Mouse (Mus musculus) neural tube, embryonic 11.5 days (tissue): ENCODE data around the gene Golgb1. TPM values are rescaled to one million over a fixed set of nuclear protein-coding genes. Genes with fewer than 3 reads are reported as not detected.

Experiments used
- ATAC-seq: fragments of 200-750 bp; cut with Nextera tagmentation; 2 replicates; pipeline ENCODE4 v1.8.0; 2017; ENCODE audit warnings: moderate number of reproducible peaks, mild to moderate bottlenecking, moderate TSS enrichment, moderate library complexity; ENCODE audit not compliant: insufficient read depth, low FRiP score, low TSS enrichment
- DNase-seq: peaks from one replicate; pipeline ENCODE4 v3.0.0-alpha.2; 2015; ENCODE audit warnings: low spot score
- H3K27ac ChIP-seq: fragments of 300-500 bp; sonication (generic); 2 replicates; pipeline ENCODE4 v1.5.1; 2014; ENCODE audit warnings: low read depth, mild to moderate bottlenecking, low read length
- H3K27me3 ChIP-seq: fragments of 300-500 bp; sonication (generic); 2 replicates; pipeline ENCODE4 v1.6.1; 2014; ENCODE audit warnings: mild to moderate bottlenecking, low read length, mixed read lengths; ENCODE audit not compliant: control insufficient read depth, insufficient read depth
- H3K36me3 ChIP-seq: fragments of 300-500 bp; sonication (generic); 2 replicates; pipeline ENCODE4 v1.6.1; 2014; ENCODE audit warnings: mild to moderate bottlenecking, low read length, moderate library complexity, mixed read lengths; ENCODE audit not compliant: control insufficient read depth, insufficient read depth
- H3K4me1 ChIP-seq: fragments of 300-500 bp; sonication (generic); 2 replicates; pipeline ENCODE4 v1.6.1; 2014; ENCODE audit warnings: low read length, mixed read lengths; ENCODE audit not compliant: control insufficient read depth, insufficient read depth
- H3K4me2 ChIP-seq: fragments of 300-500 bp; sonication (generic); 2 replicates; pipeline ENCODE4 v1.6.1; 2014; ENCODE audit warnings: low read depth, mild to moderate bottlenecking, moderate library complexity
- H3K4me3 ChIP-seq: fragments of 300-500 bp; sonication (generic); 2 replicates; pipeline ENCODE4 v1.5.1; 2014; ENCODE audit warnings: low read depth, low read length
- H3K9ac ChIP-seq: fragments of 300-500 bp; sonication (generic); 2 replicates; pipeline ENCODE4 v1.6.1; 2014; ENCODE audit warnings: mild to moderate bottlenecking, low read length
- H3K9me3 ChIP-seq: fragments of 300-500 bp; sonication (generic); 2 replicates; pipeline ENCODE4 v1.6.1; 2016; ENCODE audit warnings: low read length; ENCODE audit not compliant: control insufficient read depth
- WGBS: fragments of 180-500 bp; shearing (Covaris S2); extraction: QIAGEN DNeasy Blood & Tissue Kit; methylation state at CpG from one replicate; pipeline ENCODE4 v1.1.7; 2014; 5-methylcytosine and 5-hydroxymethylcytosine counted together
- polyA plus RNA-seq: library from polyadenylated mRNA; unstranded; fragments of >200 nt; fragmentation: Nextera tagmentation; extraction: Ambion mirVana; gene quantifications from 2 replicates; pipeline ENCODE4 v1.2.1, GENCODE M21; 2014

Golgb1 gene
- polyA plus RNA-seq, 1 experiment from 2014 or later = 74.2 TPM

GRCm38 (mm10) chr16:36931381-36931780 is 56.4 kb downstream of the Golgb1 start:
- no peaks in the 10 kb centered on the region for H3K27me3 ChIP-seq
- no peak overlapping the region for H3K27ac ChIP-seq
- H3K9ac ChIP-seq = no peak overlapping the region
- no peak for ATAC-seq
- H3K4me2 ChIP-seq = no peak overlapping the region
- peaks cover 2% of the 10 kb centered on the region for H3K36me3 ChIP-seq
- DNase-seq = no peak
- no peaks in the 10 kb centered on the region for H3K9me3 ChIP-seq
- no peak overlapping the region for H3K4me3 ChIP-seq
- 93% methylated on average over 10 of the region's 10 CpGs for WGBS
- no peaks in the 10 kb centered on the region for H3K4me1 ChIP-seq

- no peaks in the 10 kb centered on the region for H3K4me1 ChIP-seq
- 83% methylated on average over 3 of the region's 3 CpGs for WGBS
- no peaks in the 10 kb centered on the region for H3K9me3 ChIP-seq
- peaks cover 2% of the 10 kb centered on the region for H3K36me3 ChIP-seq
- H3K9ac ChIP-seq = no peak overlapping the region
- no peak for DNase-seq
- H3K4me3 ChIP-seq = no peak overlapping the region
- ATAC-seq = no peak
- no peak overlapping the region for H3K4me2 ChIP-seq
- H3K27me3 ChIP-seq = no peaks in the 10 kb centered on the region
- H3K27ac ChIP-seq = no peak overlapping the region
Measured at GRCm38 (mm10) chr16:36931976-36932375, 57.0 kb downstream of the Golgb1 start.

GRCm38 (mm10) chr16:36932546-36932945 is 57.6 kb downstream of the Golgb1 start:
- ATAC-seq = no peak
- H3K9me3 ChIP-seq = no peaks in the 10 kb centered on the region
- H3K4me3 ChIP-seq = no peak overlapping the region
- no peaks in the 10 kb centered on the region for H3K27me3 ChIP-seq
- DNase-seq = no peak
- no peak overlapping the region for H3K27ac ChIP-seq
- peaks cover 2% of the 10 kb centered on the region for H3K36me3 ChIP-seq
- H3K4me2 ChIP-seq = no peak overlapping the region
- no peak overlapping the region for H3K9ac ChIP-seq
- 94% methylated on average over 6 of the region's 6 CpGs for WGBS
- H3K4me1 ChIP-seq = no peaks in the 10 kb centered on the region

GRCm38 (mm10) chr16:36934131-36934840 is 59.3 kb downstream of the Golgb1 start:
- Histone ChIP-seq H3K9me3 (no peaks in the 10 kb centered on the region), H3K27ac (no peak overlapping the region), H3K27me3 (no peaks in the 10 kb centered on the region), H3K4me2 (no peak overlapping the region), H3K4me3 (no peak overlapping the region), H3K36me3 (peaks cover 2% of the 10 kb centered on the region), H3K9ac (no peak overlapping the region), H3K4me1 (no peaks in the 10 kb centered on the region)
- 80% methylated on average over 6 of the region's 6 CpGs for WGBS
- no peak for ATAC-seq
- no peak for DNase-seq

GRCm38 (mm10) chr16:36934841-36935620 is 60.1 kb downstream of the Golgb1 start, which contains the start of gene Hcls1:
TSS of gene Hcls1 (plus strand) at chr16:36934983.
- Histone ChIP-seq H3K4me3 (no peak within 1 kb of the TSS), H3K9ac (no peak within 1 kb of the TSS), H3K4me1 (no peaks in the 10 kb centered on the region), H3K36me3 (peaks cover 2% of the 10 kb centered on the region), H3K27ac (no peak within 1 kb of the TSS), H3K9me3 (no peaks in the 10 kb centered on the region), H3K4me2 (no peak within 1 kb of the TSS), H3K27me3 (no peaks in the 10 kb centered on the region)
- no peak for ATAC-seq
- 85% methylated on average over 7 of the region's 7 CpGs for whole genome bisulfite sequencing
- DNase-seq = no peak

- Histone ChIP-seq H3K4me2 (no peak overlapping the region), H3K27me3 (no peaks in the 10 kb centered on the region), H3K36me3 (peaks cover 2% of the 10 kb centered on the region), H3K9ac (no peak overlapping the region), H3K9me3 (no peaks in the 10 kb centered on the region), H3K4me3 (no peak overlapping the region), H3K4me1 (no peaks in the 10 kb centered on the region), H3K27ac (no peak overlapping the region)
- WGBS = 86% methylated on average over 3 of the region's 3 CpGs
- ATAC-seq (no peak), DNase-seq (no peak)
Measured at GRCm38 (mm10) chr16:36935814-36936213, 60.9 kb downstream of the Golgb1 start.

DNA sequence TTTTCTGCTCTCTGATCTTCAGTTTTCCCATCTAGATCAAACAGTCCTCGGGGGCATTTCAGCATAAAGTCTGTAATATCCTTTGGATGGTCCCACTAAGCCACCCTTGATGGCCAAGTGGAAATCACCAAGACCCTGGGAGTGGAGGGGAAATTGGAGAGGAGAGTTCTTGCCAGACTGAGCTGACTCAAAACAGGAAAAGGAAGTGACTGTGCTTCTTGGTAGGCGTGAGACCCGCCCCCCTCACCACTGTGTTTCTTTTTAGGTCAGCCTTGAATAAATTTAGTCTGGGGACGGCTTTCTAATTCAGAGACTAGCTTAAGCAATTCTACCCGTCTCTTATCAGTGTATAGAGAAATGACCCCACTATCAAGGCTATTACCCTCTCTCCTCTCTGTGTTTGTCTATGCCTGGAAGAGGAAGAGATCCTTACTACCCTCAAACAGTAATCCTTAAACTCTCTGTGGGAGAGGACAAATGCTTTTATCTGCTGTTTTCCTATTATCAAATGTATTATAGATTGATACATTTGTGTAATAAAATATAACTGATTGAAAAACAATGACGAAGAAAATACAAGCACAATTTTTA is 66.3 kb downstream of the Golgb1 start:
- no peak overlapping the region for H3K9ac ChIP-seq
- no peaks in the 10 kb centered on the region for H3K4me1 ChIP-seq
- ATAC-seq (no peak), DNase-seq (no peak)
- 82% methylated on average over 6 of the region's 6 CpGs for WGBS
- no peaks in the 10 kb centered on the region for H3K36me3 ChIP-seq
- no peak overlapping the region for H3K4me3 ChIP-seq
- no peaks in the 10 kb centered on the region for H3K9me3 ChIP-seq
- no peak overlapping the region for H3K27ac ChIP-seq
- no peaks in the 10 kb centered on the region for H3K27me3 ChIP-seq
- no peak overlapping the region for H3K4me2 ChIP-seq

GRCm38 (mm10) chr16:36941895-36942294 is 67.0 kb downstream of the Golgb1 start:
- 88% methylated on average over 4 of the region's 4 CpGs for WGBS
- Histone ChIP-seq H3K27ac (no peak overlapping the region), H3K36me3 (no peaks in the 10 kb centered on the region), H3K4me3 (no peak overlapping the region), H3K9ac (no peak overlapping the region), H3K4me1 (no peaks in the 10 kb centered on the region), H3K9me3 (no peaks in the 10 kb centered on the region), H3K4me2 (no peak overlapping the region), H3K27me3 (no peaks in the 10 kb centered on the region)
- ATAC-seq (no peak), DNase-seq (no peak)
